Mouse (Mus musculus) hematopoietic multipotent progenitor cell, adult 10-12 weeks (in vitro differentiated cells): Measurements from ENCODE around the gene Arhgef39. TPM values are rescaled to one million over a fixed set of nuclear protein-coding genes. Genes with fewer than 3 reads are reported as not detected.

Source experiments
- polyA plus RNA-seq: library from polyadenylated mRNA; stranded (reverse); fragments of >175 nt; gene quantifications from 2 replicates; pipeline ENCODE4 v1.2.3, GENCODE M21; 2012; ENCODE audit warnings: low replicate concordance

Gene Arhgef39
- polyA plus RNA-seq = 1.9 and 5.7 TPM in 2 replicates

DNA sequence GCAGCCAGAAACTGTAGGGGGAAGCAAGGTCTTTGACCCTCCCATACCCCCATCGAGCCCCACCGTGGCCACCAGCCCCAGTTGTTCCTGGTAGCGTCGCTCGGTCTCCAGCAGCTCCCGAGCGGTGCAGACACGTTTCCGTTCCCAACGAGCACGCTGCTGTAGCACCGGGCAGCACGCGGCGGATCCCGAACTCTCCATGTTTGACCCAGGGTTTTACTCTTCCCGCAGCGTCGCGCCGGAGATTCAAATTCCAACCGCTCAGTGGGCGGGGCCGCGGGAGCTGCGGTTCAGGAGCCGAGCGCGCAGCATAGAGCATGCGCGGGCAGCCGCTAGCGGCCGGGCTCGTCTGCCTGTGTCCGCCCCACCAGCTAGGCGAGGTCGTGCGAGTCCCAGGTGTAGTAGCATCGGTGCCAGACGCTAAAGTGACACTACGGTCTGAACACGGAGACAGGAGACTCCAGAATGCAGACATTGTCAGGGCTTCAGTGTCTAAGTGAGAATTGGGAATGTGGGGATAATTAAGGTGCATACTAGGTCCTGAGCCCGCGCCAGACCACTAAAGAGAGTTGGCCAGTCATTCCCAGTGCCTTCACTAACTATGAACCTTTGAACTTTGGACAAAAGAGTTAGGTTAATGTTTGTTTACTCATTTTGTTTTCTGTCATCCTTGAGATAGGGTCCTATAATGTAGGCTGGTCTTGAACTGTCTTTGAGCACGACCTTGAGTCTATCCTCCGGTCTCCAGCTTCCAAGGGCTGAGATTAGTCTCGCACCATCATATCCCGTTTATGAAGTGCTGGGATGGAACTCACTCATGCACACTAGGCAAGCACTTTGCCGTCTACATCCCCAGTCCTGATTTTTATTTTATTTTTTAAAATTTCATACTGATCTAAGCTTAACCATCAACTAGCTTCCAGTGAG is at the start of gene Arhgef39:
Gene Arhgef39 (minus strand): TSS at position 289 of the 927 bp plus-strand sequence.

DNA sequence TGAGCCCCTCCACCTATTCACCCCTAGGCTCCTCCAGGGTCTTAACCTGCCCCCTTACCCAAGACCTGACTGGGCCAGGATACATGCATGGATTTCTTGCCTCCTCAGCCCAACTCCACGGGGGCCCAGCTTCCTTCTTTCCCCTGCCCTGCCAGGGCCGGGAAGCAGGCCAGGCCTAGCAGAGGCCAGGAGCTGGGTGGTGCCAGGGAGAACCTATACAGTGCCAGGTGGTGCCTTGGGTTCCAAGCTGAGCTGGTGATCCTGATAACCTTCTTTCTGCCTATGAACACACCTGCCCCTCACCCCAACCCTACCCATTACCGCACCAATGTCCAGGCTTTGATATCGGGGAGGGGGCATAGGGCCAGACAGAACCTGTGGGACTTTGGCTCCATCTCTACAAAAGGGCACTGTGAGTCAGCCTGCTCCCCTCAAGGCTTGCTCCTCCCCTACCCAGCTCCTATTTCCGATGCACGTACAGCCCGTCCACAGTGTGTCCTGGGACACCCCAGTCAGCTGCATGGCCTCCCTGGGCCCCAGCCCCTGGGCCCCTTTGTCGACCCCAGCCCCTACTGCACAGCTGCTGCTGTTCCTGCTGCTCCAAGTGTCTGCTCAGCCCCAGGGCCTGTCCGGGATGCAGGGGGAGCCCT is 7.2 kb upstream of the Arhgef39 start, which contains the start of gene Car9:
Gene Car9 (plus strand): TSS at position 431 of the 650 bp plus-strand sequence.

DNA sequence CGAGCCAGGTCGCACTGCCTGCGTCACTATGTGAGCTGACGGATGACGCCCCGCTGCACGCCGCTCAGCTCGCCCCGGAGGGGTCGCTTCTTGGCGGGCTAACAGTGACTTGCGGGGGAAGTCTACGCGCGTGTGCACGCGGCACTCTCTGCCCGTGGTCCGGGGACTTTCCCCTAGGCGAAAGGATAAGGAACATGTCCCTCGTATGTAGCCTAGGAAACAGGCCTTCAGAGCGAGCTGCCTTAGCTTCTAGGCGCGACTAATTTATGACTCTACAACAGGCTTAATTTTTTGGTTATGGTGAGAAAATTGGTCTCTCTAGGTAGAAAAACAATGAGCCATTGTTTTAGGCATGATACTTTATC is 6.7 kb downstream of the Arhgef39 start, which contains the start of gene Ccdc107:
Gene Ccdc107 (plus strand): TSS at position 80 of the 365 bp plus-strand sequence.

DNA sequence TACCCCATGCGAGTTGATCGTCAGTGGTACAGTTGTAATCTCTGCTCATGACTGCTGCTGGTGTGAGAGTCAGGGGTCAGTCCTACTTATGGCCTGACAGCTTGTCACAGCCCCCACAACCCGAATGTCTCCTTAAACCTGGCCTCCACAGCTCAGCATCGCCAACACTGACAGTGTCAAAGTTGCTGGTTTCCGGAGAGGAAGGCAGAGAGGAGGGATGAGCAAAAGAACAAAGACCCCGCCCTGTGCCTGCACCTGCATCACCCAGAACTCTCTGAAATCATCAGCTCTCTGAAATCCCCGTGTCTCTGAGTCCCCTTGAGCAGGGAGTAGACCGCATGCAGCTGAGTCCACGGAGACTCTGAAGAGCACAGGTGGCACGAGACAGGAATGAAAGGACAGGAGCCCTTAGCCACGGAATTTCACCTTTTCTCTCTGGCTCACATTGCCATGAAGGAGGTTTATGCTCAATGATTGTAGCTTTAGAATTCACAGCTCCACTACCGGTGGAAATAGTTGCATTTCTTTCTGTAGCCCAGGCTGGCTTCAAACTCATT is 15.9 kb downstream of the Arhgef39 start, which contains the start of gene Sit1:
Gene Sit1 (minus strand): TSS at position 200 of the 557 bp plus-strand sequence.

DNA sequence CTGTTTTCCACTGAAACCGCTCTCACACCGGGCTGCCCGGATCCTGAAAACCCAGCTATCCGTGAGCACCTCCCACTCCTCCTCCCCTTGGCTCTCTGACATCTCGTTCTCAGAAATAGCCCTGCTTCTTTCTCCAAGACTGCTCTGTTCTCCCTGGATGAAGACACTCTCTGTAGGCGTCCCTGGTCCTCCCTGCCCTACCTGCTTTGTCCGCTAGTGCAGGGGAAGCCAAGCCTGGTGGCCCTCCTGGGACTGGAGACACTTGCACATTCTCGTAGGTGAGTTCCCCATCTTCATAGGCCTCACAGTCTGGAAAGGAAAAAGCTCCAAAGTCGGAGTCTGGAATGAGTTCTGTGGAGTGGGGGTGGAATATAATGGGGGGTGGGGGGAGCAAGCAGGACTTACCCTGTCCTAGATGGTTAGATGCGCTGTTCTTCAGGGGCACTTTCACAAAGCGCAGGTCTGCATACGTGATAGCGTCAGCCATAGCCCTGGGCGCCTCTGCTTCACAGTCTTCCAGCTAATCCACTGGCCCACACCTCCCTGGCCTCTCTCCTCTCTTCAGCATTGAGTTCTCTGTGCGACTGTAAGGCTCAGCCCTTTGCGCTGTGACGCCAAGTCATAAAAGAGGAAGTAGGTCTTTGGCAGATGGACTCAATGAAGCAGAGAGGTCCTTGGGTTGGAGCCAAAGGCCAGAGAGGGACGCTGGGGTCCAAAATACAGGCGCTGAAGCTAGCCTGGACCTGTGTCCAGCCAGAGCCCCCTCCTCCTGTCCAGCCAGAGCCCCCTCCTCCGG is 45.3 kb downstream of the Arhgef39 start, which contains the start of gene Cd72:
Gene Cd72 (minus strand): TSS at position 588 of the 796 bp plus-strand sequence.

Other genes starting within 250 kb of the Arhgef39 start
- gene Atp8b5, start 232.5 kb downstream of the Arhgef39 start, polyA plus RNA-seq = not detected in 2 replicates
- gene Rusc2, start 117.7 kb downstream of the Arhgef39 start, polyA plus RNA-seq = 2.8 and 4.5 TPM in 2 replicates
- not detected in 2 replicates for gene Fam166b, start 70.6 kb downstream of the Arhgef39 start, polyA plus RNA-seq
- 138 and 197 TPM in 2 replicates for gene Tesk1, start 57.8 kb downstream of the Arhgef39 start, polyA plus RNA-seq
- 75.3 and 370 TPM in 2 replicates for gene Cd72, start 45.1 kb downstream of the Arhgef39 start, polyA plus RNA-seq
- 28.2 and 68.1 TPM in 2 replicates for gene Sit1, start 16.0 kb downstream of the Arhgef39 start, polyA plus RNA-seq
- gene Ccdc107, start 6.8 kb downstream of the Arhgef39 start, polyA plus RNA-seq = 85.7 and 181 TPM in 2 replicates
- 0.90 TPM in 1 of 2 replicates, not detected in the other for gene Car9, start 7.3 kb upstream of the Arhgef39 start, polyA plus RNA-seq
- gene Tpm2, start 24.1 kb upstream of the Arhgef39 start, polyA plus RNA-seq = 1.2 and 1.9 TPM in 2 replicates
- 4.0 and 5.4 TPM in 2 replicates for gene Creb3, start 62.6 kb upstream of the Arhgef39 start, polyA plus RNA-seq
- 255 and 288 TPM in 2 replicates for gene Tln1, start 63.0 kb upstream of the Arhgef39 start, polyA plus RNA-seq
- gene Rgp1, start 79.0 kb upstream of the Arhgef39 start, polyA plus RNA-seq = 21.3 and 132 TPM in 2 replicates
- 19.2 and 22.4 TPM in 2 replicates for gene Gba2, start 79.2 kb upstream of the Arhgef39 start, polyA plus RNA-seq
- gene Msmp, start 84.8 kb upstream of the Arhgef39 start, polyA plus RNA-seq = 0.22 TPM in 1 of 2 replicates, not detected in the other
- 0.38 and 0.63 TPM in 2 replicates for gene Npr2, start 132.2 kb upstream of the Arhgef39 start, polyA plus RNA-seq
- 0.47 TPM in 1 of 2 replicates, not detected in the other for gene Spag8, start 153.9 kb upstream of the Arhgef39 start, polyA plus RNA-seq
- 27.8 and 37.0 TPM in 2 replicates for gene Hint2, start 156.8 kb upstream of the Arhgef39 start, polyA plus RNA-seq
- gene Tmem8b, start 169.3 kb upstream of the Arhgef39 start, polyA plus RNA-seq = 4.0 and 9.5 TPM in 2 replicates
- gene Fam221b, start 169.4 kb upstream of the Arhgef39 start, polyA plus RNA-seq = 0.04 and 0.05 TPM in 2 replicates
- not detected in 2 replicates for gene Olfr70, start 201.1 kb upstream of the Arhgef39 start, polyA plus RNA-seq
- gene Olfr71, start 210.6 kb upstream of the Arhgef39 start, polyA plus RNA-seq = not detected in 2 replicates
- gene Hrct1, start 227.5 kb upstream of the Arhgef39 start, polyA plus RNA-seq = not detected in 2 replicates
- gene Spaar, start 230.3 kb upstream of the Arhgef39 start, polyA plus RNA-seq = not detected in 2 replicates